Mouse (Mus musculus) B cell, adult 2 months (primary cell): ENCODE data around the gene Ankrd63.
A peak's percentile ranks its signal among the peaks of the same experiment; 100 is the strongest.

Source experiments
- DNase-seq, 2 experiments: peaks; one replicate each; pipeline ENCODE4 v3.0.0; 2022

Ankrd63 gene

DNA sequence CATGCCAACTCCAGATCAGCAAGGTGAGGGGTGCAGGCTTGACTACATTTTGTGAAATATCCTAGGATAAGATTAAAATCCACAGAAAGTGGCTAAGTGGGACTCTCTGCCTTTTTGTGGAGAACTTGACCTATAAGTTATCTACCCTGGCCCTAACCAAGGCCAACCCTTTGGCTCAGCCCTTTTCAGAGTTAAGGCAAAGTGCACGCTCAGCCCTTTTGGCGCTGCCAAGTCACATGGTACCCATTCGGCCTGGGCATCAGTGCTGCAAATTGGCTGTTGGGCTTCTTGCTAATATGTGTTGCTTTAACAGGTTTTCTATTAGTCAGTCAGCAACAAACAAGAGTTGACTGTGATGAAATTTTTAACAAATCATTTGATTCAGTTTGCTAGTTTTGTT is 16.0 kb downstream of the Ankrd63 start:
- no peak for DNase-seq

DNA sequence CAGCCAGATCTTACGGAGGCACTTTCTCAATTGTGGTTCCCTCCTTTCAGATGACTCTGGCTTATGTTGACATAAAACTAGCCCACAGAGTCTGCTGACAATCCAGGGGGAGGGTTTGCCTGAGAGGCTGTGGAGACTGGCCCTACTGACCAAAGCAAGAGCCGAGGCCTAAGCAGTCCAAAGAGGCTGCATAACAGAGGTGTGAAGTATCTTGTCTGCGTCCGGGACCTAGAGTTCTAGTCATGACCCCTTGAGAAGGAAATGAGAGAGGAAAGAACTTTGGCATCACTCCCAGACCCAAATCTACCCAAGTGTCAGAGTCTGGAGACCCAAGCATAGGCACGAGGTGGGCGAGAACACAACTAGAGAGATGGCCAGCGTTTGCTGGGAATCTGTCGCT is 17.1 kb downstream of the Ankrd63 start:
- DNase-seq, result no peak

DNA sequence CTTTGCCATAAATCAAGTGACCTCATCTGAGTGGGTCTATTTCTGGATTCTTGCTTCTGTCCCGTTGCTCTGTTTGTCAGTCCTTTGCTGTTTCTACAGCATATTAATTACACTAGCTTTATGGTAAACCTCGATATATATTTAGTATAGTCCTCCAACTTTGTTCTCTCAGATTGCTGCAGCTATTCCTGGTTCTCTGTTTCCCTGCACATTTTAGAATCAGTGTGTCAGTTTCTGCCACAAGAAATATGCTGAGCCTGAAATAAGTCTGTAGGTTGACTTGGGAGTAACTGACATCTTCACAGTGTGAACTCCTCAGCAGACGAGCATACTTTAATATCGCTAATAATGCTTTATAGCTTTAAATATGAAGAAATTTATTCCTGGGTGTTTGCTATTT is 18.7 kb downstream of the Ankrd63 start:
- DNase-seq, result no peak

- no peak for DNase-seq
Observed at GRCm38 (mm10) chr2:118682544-118683260, 21.1 kb downstream of the Ankrd63 start.

DNA sequence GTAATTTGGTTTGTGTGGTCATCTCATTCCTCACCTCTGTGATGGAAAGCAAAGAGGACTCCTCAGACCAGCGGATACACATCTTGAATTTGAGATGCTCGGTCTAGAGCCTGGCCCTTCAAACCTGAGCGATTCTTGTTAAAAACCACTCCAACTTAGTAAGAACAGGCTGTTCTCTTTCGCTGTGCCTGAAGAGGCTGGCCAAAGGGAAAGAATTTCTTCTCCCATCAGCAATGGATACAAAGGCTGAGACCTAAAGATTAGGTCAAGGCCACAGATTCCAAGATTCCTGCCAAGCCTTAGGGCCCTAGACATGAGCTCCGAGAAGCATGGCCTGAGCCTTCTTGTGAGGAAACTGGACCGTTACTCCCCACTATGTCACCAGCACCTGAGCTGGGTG is 22.8 kb downstream of the Ankrd63 start:
- no peak for DNase-seq

GRCm38 (mm10) chr2:118679577-118679976 is 24.2 kb downstream of the Ankrd63 start:
- no peak for DNase-seq

DNA sequence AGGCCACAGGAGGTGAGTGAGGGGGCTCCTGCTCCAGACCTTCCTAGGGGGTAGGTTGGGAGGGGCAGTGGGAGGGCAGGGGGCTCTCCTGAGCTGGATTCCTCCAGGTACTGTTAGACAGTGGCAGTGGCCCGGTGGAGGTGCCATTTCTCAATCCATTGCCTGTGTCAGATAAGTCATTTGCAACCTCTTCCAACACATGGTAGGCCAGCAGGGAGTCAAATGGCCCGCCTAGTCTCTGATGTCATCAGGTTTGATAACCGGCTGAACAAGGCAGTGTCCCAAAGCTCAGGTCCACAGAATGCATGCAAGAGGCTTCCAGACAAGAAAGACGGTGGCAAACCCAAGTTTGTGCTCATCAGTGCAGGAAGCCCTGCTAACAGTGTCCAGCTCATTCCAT is 25.9 kb downstream of the Ankrd63 start:
- DNase-seq, result no peak

DNA sequence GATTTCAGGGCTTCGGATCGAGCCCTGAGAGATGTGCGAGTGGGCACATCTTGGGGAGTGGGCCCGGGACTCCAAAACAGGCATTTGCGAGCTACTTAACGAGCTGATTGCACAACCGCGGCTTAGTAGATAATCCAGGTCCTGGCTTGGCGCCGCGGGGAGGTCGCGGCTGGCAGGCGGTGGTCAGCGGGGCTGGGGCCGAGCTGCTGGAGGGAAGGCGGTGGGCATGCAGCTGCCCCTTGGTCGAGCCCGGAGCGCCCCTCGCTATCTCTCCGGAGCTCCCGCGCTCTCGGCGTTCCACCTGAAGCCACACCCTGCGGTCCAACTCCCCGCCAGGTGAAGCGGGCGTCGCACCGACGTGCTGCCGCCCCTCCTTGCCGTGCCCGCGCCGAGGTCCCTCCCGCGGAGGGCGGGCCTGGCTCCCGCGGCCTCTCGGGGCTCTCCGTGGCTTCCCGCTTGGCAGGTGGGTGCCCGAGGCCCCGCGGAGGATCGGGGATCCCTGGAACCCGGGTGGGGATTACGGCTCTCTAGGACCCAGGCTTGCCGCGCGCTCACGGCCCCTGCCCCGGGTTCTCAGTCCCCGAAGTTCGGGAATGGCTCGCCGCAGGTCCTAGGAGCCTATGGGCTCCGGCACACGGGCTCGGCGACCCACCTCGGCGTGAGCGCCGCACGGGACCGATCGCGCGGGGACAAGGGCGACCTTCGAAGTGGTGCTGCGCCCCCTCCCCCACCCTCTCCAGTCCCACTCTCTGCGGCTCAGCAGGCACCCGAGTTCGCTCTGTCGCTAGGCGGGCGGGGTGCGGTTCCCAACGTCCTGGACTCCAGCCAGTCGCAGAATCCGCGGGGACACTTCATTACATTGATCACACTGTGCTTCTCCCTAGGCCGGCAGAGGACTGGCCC is 26.7 kb downstream of the Ankrd63 start:
- peak in 1 of 2 experiments; percentile 45 for DNase-seq

- DNase-seq, result no peak
Observed at GRCm38 (mm10) chr2:118674500-118674899, 29.3 kb downstream of the Ankrd63 start.

GRCm38 (mm10) chr2:118673686-118674465 is 29.9 kb downstream of the Ankrd63 start:
- DNase-seq, result no peak

DNA sequence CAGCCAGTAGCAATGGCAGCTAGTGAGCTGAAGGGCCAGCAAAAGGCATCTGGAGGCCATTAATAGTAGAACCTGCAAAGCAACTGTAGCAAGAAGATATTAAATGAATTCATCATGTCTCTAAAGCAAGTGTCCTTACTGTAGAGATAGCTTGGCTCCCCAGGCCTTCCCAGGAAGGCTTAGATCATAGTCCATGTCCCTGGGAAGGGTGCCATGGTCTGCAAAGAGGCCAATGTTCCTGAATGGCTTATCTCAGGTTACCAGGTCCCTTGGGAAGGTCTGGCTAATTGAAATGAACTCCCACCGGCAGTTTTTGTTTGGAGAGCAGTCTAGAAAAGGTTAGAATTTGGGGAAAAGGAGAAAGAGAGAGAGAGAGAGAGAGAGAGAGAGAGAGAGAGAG is 32.0 kb downstream of the Ankrd63 start:
- no peak for DNase-seq

DNA sequence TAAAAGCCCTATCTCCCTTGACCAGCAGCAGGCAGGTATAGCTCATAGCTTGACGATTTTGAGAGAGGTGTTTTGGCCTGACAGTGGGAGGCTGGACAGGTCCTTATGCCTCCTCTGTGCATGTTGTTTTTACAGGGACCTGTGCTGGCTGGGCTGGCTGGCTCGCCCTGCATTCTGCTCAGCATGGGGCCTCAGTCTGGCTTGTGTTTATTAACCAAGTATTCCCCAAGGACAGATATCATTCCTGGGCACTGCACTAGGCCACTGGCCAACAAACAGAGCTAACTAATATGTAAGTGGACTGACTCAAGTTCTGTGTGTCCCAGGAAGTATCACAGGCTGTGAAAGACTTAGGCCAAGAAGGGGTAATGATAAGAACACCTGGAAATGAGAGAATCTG is 34.0 kb downstream of the Ankrd63 start:
- no peak for DNase-seq

DNA sequence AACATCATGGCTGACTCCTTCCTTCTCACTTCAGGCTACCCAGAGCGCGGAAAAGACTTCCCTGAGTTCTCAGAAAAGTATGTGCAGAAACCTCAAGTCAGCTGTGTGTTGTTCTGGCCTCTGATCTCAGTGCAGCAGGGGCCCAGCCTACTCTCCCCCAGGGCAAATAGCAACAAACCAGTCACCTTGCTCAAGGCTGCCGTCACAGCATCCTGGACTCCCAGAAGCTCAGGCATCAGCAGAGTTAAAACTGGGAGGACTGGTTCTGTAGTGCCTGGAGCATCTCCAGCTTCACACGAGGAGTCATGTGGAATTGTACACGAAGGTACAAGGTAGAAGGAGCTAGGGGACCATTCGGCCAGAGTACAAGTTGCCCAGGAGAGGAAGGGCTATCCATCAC is 34.5 kb downstream of the Ankrd63 start:
- DNase-seq, result no peak

DNA sequence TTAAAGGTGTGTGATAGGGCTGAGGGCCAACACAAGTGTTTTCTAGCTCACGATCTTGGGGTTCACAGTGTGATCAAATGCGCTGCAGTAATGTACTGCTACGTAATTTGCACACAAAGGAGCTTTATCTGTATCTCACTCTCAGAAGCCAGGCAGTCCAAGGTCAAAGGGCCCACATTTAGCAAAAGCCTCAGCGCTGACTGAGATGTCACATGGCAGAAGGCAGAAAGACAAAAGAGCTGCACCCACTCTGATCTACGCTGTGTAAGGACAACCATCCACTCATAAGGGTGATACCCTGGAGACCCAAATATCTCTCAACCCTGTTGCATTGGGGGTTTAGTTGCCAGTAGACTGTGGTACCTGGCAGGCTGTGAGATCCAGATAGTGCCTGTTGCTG is 36.6 kb downstream of the Ankrd63 start:
- DNase-seq, result no peak

- no peak for DNase-seq
Observed at GRCm38 (mm10) chr2:118665616-118666015, 38.1 kb downstream of the Ankrd63 start.

- DNase-seq, result no peak
Observed at GRCm38 (mm10) chr2:118664975-118665516, 38.7 kb downstream of the Ankrd63 start.

- no peak for DNase-seq
Observed at GRCm38 (mm10) chr2:118663804-118664766, 39.7 kb downstream of the Ankrd63 start.

GRCm38 (mm10) chr2:118662902-118663803 is 40.6 kb downstream of the Ankrd63 start, which contains the start of gene Pak6:
TSS of gene Pak6 (plus strand) at chr2:118663303.
- DNase-seq, result peak; percentile 64 to 71

DNA sequence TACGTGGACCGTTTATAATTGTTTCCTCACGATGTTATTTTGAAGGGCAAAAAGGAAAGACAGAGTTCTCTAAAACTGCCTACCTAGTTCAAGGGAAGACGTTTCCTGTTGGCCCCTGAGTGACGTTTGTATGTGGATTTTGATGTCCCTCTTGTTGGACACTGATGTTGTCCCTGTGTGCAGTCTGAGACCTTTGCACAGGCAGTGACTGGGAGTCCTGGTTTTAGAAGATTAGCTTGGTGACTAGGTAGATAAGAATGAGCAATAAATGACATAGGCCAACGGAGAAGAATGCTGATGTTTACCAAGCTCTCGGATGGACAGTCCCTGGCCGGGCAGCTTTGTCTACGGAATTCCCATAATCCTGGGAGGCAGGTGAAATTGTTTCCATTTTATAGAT is 41.9 kb downstream of the Ankrd63 start:
- DNase-seq, result no peak

- no peak for DNase-seq
Observed at GRCm38 (mm10) chr2:118659998-118660452, 43.7 kb downstream of the Ankrd63 start.

DNA sequence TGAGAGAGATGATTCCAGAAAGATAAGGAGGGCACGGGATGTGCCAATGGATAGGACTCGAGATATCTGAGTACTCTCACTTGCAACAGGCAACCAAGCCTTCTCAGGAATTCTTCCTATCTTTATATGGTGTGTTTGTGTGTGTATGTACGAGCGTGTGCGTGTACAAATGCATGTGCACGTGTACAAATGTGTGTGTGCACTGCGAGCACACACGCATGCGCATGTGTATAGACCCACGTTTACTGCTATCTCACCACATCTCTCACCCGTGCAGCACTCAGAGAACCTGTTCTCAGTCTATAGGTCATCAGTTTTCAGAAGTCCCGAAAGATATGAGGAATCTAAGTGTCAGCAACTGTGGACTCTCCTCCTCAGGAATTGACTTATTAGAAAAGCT is 44.3 kb downstream of the Ankrd63 start:
- DNase-seq, result no peak
